Mouse (Mus musculus) MN1 (cell line): ENCODE results near the gene Ccl8.

Experiments used
- DNase-seq: peaks from one replicate; pipeline ENCODE4 v3.0.0-alpha.2; 2016; ENCODE audit warnings: low spot score

Ccl8 gene

GRCm38 (mm10) chr11:82114885-82115284 lies at the start of gene Ccl8:
Ccl8 (plus strand) TSS chr11:82115185.
- no peak for DNase-seq

GRCm38 (mm10) chr11:82066953-82067571 lies 47.9 kb upstream of the Ccl8 start:
- DNase-seq, result no peak

- DNase-seq, result no peak
Observed at GRCm38 (mm10) chr11:82071076-82071475, 43.9 kb upstream of the Ccl8 start.

GRCm38 (mm10) chr11:82072374-82072773 lies 42.6 kb upstream of the Ccl8 start:
- no peak for DNase-seq

GRCm38 (mm10) chr11:82072984-82073383 lies 42.0 kb upstream of the Ccl8 start:
- no peak for DNase-seq

- DNase-seq, result no peak
Observed at GRCm38 (mm10) chr11:82073686-82074085, 41.3 kb upstream of the Ccl8 start.

- no peak for DNase-seq
Observed at GRCm38 (mm10) chr11:82077031-82077430, 38.0 kb upstream of the Ccl8 start.

GRCm38 (mm10) chr11:82078136-82078730 lies 36.8 kb upstream of the Ccl8 start:
- DNase-seq, result no peak

GRCm38 (mm10) chr11:82080865-82081264 lies 34.1 kb upstream of the Ccl8 start:
- DNase-seq, result no peak

GRCm38 (mm10) chr11:82084360-82084759 lies 30.6 kb upstream of the Ccl8 start:
- DNase-seq, result no peak

- DNase-seq, result no peak
Observed at GRCm38 (mm10) chr11:82099511-82100323, 15.3 kb upstream of the Ccl8 start.

GRCm38 (mm10) chr11:82101087-82101486 lies 13.9 kb upstream of the Ccl8 start:
- no peak for DNase-seq

GRCm38 (mm10) chr11:82101529-82101928 lies 13.5 kb upstream of the Ccl8 start, which contains the start of gene Ccl12:
Ccl12 (plus strand) TSS chr11:82101845.
- DNase-seq, result no peak

- no peak for DNase-seq
Observed at GRCm38 (mm10) chr11:82109611-82110010, 5.4 kb upstream of the Ccl8 start.

GRCm38 (mm10) chr11:82110372-82111248 lies 4.4 kb upstream of the Ccl8 start:
- DNase-seq, result no peak

GRCm38 (mm10) chr11:82116041-82116440 lies 1.1 kb downstream of the Ccl8 start:
- no peak for DNase-seq

- no peak for DNase-seq
Observed at GRCm38 (mm10) chr11:82132977-82133376, 18.0 kb downstream of the Ccl8 start.

GRCm38 (mm10) chr11:82136196-82136595 lies 21.2 kb downstream of the Ccl8 start:
- no peak for DNase-seq

- DNase-seq, result no peak
Observed at GRCm38 (mm10) chr11:82139492-82140094, 24.6 kb downstream of the Ccl8 start.

GRCm38 (mm10) chr11:82159126-82159525 lies 44.1 kb downstream of the Ccl8 start:
- no peak for DNase-seq

GRCm38 (mm10) chr11:82163285-82163684 lies 48.3 kb downstream of the Ccl8 start:
- no peak for DNase-seq
